Mouse (Mus musculus): ENCODE data around the gene Cox6b1. TPM values are rescaled to one million over a fixed set of nuclear protein-coding genes. Genes with fewer than 3 reads are reported as not detected.

Gene Cox6b1
- polyA plus RNA-seq, 1 experiment = not detected

- Histone ChIP-seq H3K27ac (ENCODE audit: insufficient read depth, low read depth, low read length) (no peak overlapping the region), H3K4me3 (ENCODE audit: insufficient read depth, low read depth, low read length) (no peak overlapping the region), H3K4me1 (ENCODE audit: control insufficient read depth, insufficient read depth, low read length) (peaks cover 5% of the 10 kb centered on the region)
- 3% methylated on average over 16 of the region's 16 CpGs for WGBS
- no peak for TF ChIP-seq CTCF (IDR thresholded peaks at IDR 0.05; ENCODE audit: insufficient read depth, low read depth, low read length)
- no peak for TF ChIP-seq POLR2A (IDR thresholded peaks at IDR 0.05; ENCODE audit: insufficient read depth, low read depth, low read length)
Observed at GRCm38 (mm10) chr7:30599933-30600353, 26.0 kb downstream of the Cox6b1 start.

GRCm38 (mm10) chr7:30598786-30599185, 27.2 kb downstream of the Cox6b1 start, which contains the start of gene Zbtb32:
TSS of gene Zbtb32 (minus strand) at chr7:30598909.
- TF ChIP-seq CTCF (IDR thresholded peaks at IDR 0.05; ENCODE audit: insufficient read depth, low read depth, low read length) (no peak), POLR2A (IDR thresholded peaks at IDR 0.05; ENCODE audit: insufficient read depth, low read depth, low read length) (no peak)

GRCm38 (mm10) chr7:30596811-30597210, 29.1 kb downstream of the Cox6b1 start:
- WGBS = 42% methylated on average over 5 of the region's 5 CpGs
- Histone ChIP-seq H3K4me1 (ENCODE audit: control insufficient read depth, insufficient read depth, low read length) (peaks cover 5% of the 10 kb centered on the region), H3K27ac (ENCODE audit: insufficient read depth, low read depth, low read length) (no peak overlapping the region), H3K4me3 (ENCODE audit: insufficient read depth, low read depth, low read length) (no peak overlapping the region)
- TF ChIP-seq POLR2A (IDR thresholded peaks at IDR 0.05; ENCODE audit: insufficient read depth, low read depth, low read length) (no peak), CTCF (IDR thresholded peaks at IDR 0.05; ENCODE audit: insufficient read depth, low read depth, low read length) (no peak)

More at GRCm38 (mm10) chr7:30598786-30599185, 27.2 kb downstream of the Cox6b1 start, which contains the start of gene Zbtb32:
- 95% methylated on average over 12 of the region's 12 CpGs for WGBS
- Histone ChIP-seq H3K27ac (ENCODE audit: insufficient read depth, low read depth, low read length) (no peak within 1 kb of the TSS), H3K4me3 (ENCODE audit: insufficient read depth, low read depth, low read length) (no peak within 1 kb of the TSS), H3K4me1 (ENCODE audit: control insufficient read depth, insufficient read depth, low read length) (peaks cover 5% of the 10 kb centered on the region)

- no peak overlapping the region for H3K27ac ChIP-seq (ENCODE audit: insufficient read depth, low read depth, low read length)
- H3K4me3 ChIP-seq (ENCODE audit: insufficient read depth, low read depth, low read length) = no peak overlapping the region
- peaks cover 5% of the 10 kb centered on the region for H3K4me1 ChIP-seq (ENCODE audit: control insufficient read depth, insufficient read depth, low read length)
- WGBS = 84% methylated on average over 5 of the region's 5 CpGs
- TF ChIP-seq POLR2A (IDR thresholded peaks at IDR 0.05; ENCODE audit: insufficient read depth, low read depth, low read length) = no peak
- TF ChIP-seq CTCF (IDR thresholded peaks at IDR 0.05; ENCODE audit: insufficient read depth, low read depth, low read length) = no peak
Observed at GRCm38 (mm10) chr7:30596093-30596492, 29.9 kb downstream of the Cox6b1 start.

- Histone ChIP-seq H3K27ac (ENCODE audit: insufficient read depth, low read depth, low read length) (no peak overlapping the region), H3K4me1 (ENCODE audit: control insufficient read depth, insufficient read depth, low read length) (peaks cover 4% of the 10 kb centered on the region), H3K4me3 (ENCODE audit: insufficient read depth, low read depth, low read length) (no peak overlapping the region)
- TF ChIP-seq CTCF (IDR thresholded peaks at IDR 0.05; ENCODE audit: insufficient read depth, low read depth, low read length) (no peak), POLR2A (IDR thresholded peaks at IDR 0.05; ENCODE audit: insufficient read depth, low read depth, low read length) (no peak)
- WGBS = 59% methylated on average over 4 of the region's 4 CpGs
Observed at GRCm38 (mm10) chr7:30594510-30595024, 31.4 kb downstream of the Cox6b1 start.

GRCm38 (mm10) chr7:30593579-30594509, 32.1 kb downstream of the Cox6b1 start:
- WGBS = 74% methylated on average over 10 of the region's 10 CpGs
- no peak overlapping the region for H3K4me3 ChIP-seq (ENCODE audit: insufficient read depth, low read depth, low read length)
- no peak for TF ChIP-seq CTCF (IDR thresholded peaks at IDR 0.05; ENCODE audit: insufficient read depth, low read depth, low read length)
- no peak for TF ChIP-seq POLR2A (IDR thresholded peaks at IDR 0.05; ENCODE audit: insufficient read depth, low read depth, low read length)
- H3K27ac ChIP-seq (ENCODE audit: insufficient read depth, low read depth, low read length) = no peak overlapping the region
- H3K4me1 ChIP-seq (ENCODE audit: control insufficient read depth, insufficient read depth, low read length) = peaks cover 5% of the 10 kb centered on the region

- WGBS = 69% methylated on average over 5 of the region's 5 CpGs
- no peak overlapping the region for H3K27ac ChIP-seq (ENCODE audit: insufficient read depth, low read depth, low read length)
- H3K4me1 ChIP-seq (ENCODE audit: control insufficient read depth, insufficient read depth, low read length) = peaks cover 5% of the 10 kb centered on the region
- H3K4me3 ChIP-seq (ENCODE audit: insufficient read depth, low read depth, low read length) = no peak overlapping the region
- no peak for TF ChIP-seq CTCF (IDR thresholded peaks at IDR 0.05; ENCODE audit: insufficient read depth, low read depth, low read length)
- no peak for TF ChIP-seq POLR2A (IDR thresholded peaks at IDR 0.05; ENCODE audit: insufficient read depth, low read depth, low read length)
Observed at GRCm38 (mm10) chr7:30592772-30593423, 33.1 kb downstream of the Cox6b1 start.

- TF ChIP-seq POLR2A (IDR thresholded peaks at IDR 0.05; ENCODE audit: insufficient read depth, low read depth, low read length) = no peak
- no peak for TF ChIP-seq CTCF (IDR thresholded peaks at IDR 0.05; ENCODE audit: insufficient read depth, low read depth, low read length)
- WGBS = 40% methylated on average over 4 of the region's 4 CpGs
- Histone ChIP-seq H3K4me1 (ENCODE audit: control insufficient read depth, insufficient read depth, low read length) (peaks cover 11% of the 10 kb centered on the region), H3K4me3 (ENCODE audit: insufficient read depth, low read depth, low read length) (no peak overlapping the region), H3K27ac (ENCODE audit: insufficient read depth, low read depth, low read length) (no peak overlapping the region)
Observed at GRCm38 (mm10) chr7:30591605-30591951, 34.4 kb downstream of the Cox6b1 start.
